25 mouse cellular contexts compared by ENCODE assay signal in genomic region chr5:64621386-64621785, GRCm38 (mm10).
"Had no signal": no experiment of that assay in that cellular context is flagged by ENCODE, and none has a peak within 500 bp of the region (broad histone marks: within the 10 kb centered on the region; RNA-seq: fewer than 3 reads in every experiment).

No protein-coding gene starts in this region.

- H3K4me1 ChIP-seq: forebrain, embryonic 13.5 days; forebrain, embryonic 15.5 days had no signal

- H3K4me3 ChIP-seq: embryonic facial prominence, embryonic 10.5 days; embryonic facial prominence, embryonic 12.5 days; embryonic facial prominence, embryonic 13.5 days; embryonic facial prominence, embryonic 15.5 days; erythroblast, embryonic 14.5 days; forebrain, embryonic 10.5 days; forebrain, embryonic 12.5 days; forebrain, embryonic 13.5 days; forebrain, embryonic 15.5 days; gastrocnemius, adult 2 months; heart, adult 2 months; heart, embryonic 10.5 days had no signal

- H3K36me3 ChIP-seq: embryonic facial prominence, embryonic 10.5 days; embryonic facial prominence, embryonic 12.5 days; embryonic facial prominence, embryonic 13.5 days; embryonic facial prominence, embryonic 15.5 days; forebrain, embryonic 10.5 days; forebrain, embryonic 12.5 days; forebrain, embryonic 15.5 days; heart, embryonic 10.5 days had no signal

- H3K9me3 ChIP-seq: embryonic facial prominence, embryonic 10.5 days; embryonic facial prominence, embryonic 12.5 days; embryonic facial prominence, embryonic 13.5 days; embryonic facial prominence, embryonic 15.5 days; forebrain, embryonic 10.5 days; forebrain, embryonic 12.5 days; forebrain, embryonic 13.5 days; forebrain, embryonic 15.5 days; heart, embryonic 10.5 days had no signal

- H3K27ac ChIP-seq: embryonic facial prominence, embryonic 10.5 days; embryonic facial prominence, embryonic 12.5 days; embryonic facial prominence, embryonic 13.5 days; embryonic facial prominence, embryonic 15.5 days; forebrain, embryonic 12.5 days; forebrain, embryonic 13.5 days; forebrain, embryonic 15.5 days; gastrocnemius, adult 2 months; heart, adult 2 months; heart, embryonic 10.5 days had no signal

- H3K4me2 ChIP-seq: embryonic facial prominence, embryonic 12.5 days; embryonic facial prominence, embryonic 13.5 days; embryonic facial prominence, embryonic 15.5 days; forebrain, embryonic 12.5 days; forebrain, embryonic 13.5 days; forebrain, embryonic 15.5 days; heart, embryonic 11.5 days had no signal

- H3K9ac ChIP-seq: embryonic facial prominence, embryonic 12.5 days; embryonic facial prominence, embryonic 13.5 days; embryonic facial prominence, embryonic 15.5 days; forebrain, embryonic 12.5 days; forebrain, embryonic 13.5 days; forebrain, embryonic 15.5 days; forebrain, postnatal 0 days had no signal

- DNase-seq: cerebellum, adult 9-10 months; cerebellum, adult 9-11 months; cerebellum, postnatal 10 days; cerebellum, postnatal 14 days; cerebellum, postnatal 25 days; cerebellum, postnatal 36 days; embryo, embryonic 11 days; forebrain, postnatal 0 days; gastrocnemius, adult 2 months; gastrocnemius, postnatal 10 days; gastrocnemius, postnatal 14 days; gastrocnemius, postnatal 25 days; gastrocnemius, postnatal 36 days; heart, adult 2 months had no signal

- H3K27me3 ChIP-seq: embryonic facial prominence, embryonic 12.5 days; embryonic facial prominence, embryonic 13.5 days; embryonic facial prominence, embryonic 15.5 days; forebrain, embryonic 12.5 days; forebrain, embryonic 13.5 days; forebrain, embryonic 15.5 days had no signal
